Mouse (Mus musculus): ENCODE measurements around the gene Efhd1.
A peak's percentile ranks its signal among the peaks of the same experiment; 100 is the strongest.

Efhd1 gene

GRCm38 (mm10) chr1:87264134-87265006, at the start of gene Efhd1:
Gene Efhd1 (plus strand): TSS chr1:87264363.
- DNase-seq, result peak; percentile 15

GRCm38 (mm10) chr1:87214748-87215147, 49.4 kb upstream of the Efhd1 start:
- no peak for DNase-seq

- no peak for DNase-seq
Measured at GRCm38 (mm10) chr1:87217938-87218337, 46.2 kb upstream of the Efhd1 start.

- DNase-seq, result no peak
Measured at GRCm38 (mm10) chr1:87225739-87226138, 38.4 kb upstream of the Efhd1 start.

GRCm38 (mm10) chr1:87226409-87227159, 37.6 kb upstream of the Efhd1 start:
- DNase-seq, result no peak

- DNase-seq, result no peak
Measured at GRCm38 (mm10) chr1:87227160-87227550, 37.0 kb upstream of the Efhd1 start.

- DNase-seq, result no peak
Measured at GRCm38 (mm10) chr1:87230606-87231005, 33.6 kb upstream of the Efhd1 start.

GRCm38 (mm10) chr1:87232197-87232596, 32.0 kb upstream of the Efhd1 start:
- no peak for DNase-seq

- no peak for DNase-seq
Measured at GRCm38 (mm10) chr1:87239056-87239455, 25.1 kb upstream of the Efhd1 start.

- DNase-seq, result no peak
Measured at GRCm38 (mm10) chr1:87243021-87243420, 21.1 kb upstream of the Efhd1 start.

GRCm38 (mm10) chr1:87245430-87245829, 18.7 kb upstream of the Efhd1 start:
- DNase-seq, result no peak

- DNase-seq, result peak; percentile 76
Measured at GRCm38 (mm10) chr1:87245929-87246815, 18.0 kb upstream of the Efhd1 start.

GRCm38 (mm10) chr1:87252040-87252609, 12.0 kb upstream of the Efhd1 start:
- no peak for DNase-seq

GRCm38 (mm10) chr1:87255173-87255572, 9.0 kb upstream of the Efhd1 start:
- DNase-seq, result no peak

- no peak for DNase-seq
Measured at GRCm38 (mm10) chr1:87257691-87258090, 6.5 kb upstream of the Efhd1 start.

- DNase-seq, result no peak
Measured at GRCm38 (mm10) chr1:87258484-87258883, 5.7 kb upstream of the Efhd1 start.

- DNase-seq, result no peak
Measured at GRCm38 (mm10) chr1:87259316-87259715, 4.8 kb upstream of the Efhd1 start.

GRCm38 (mm10) chr1:87263257-87263656, 906 bp upstream of the Efhd1 start:
- DNase-seq, result no peak

GRCm38 (mm10) chr1:87263796-87264133, 398 bp upstream of the Efhd1 start:
- DNase-seq, result no peak

- DNase-seq, result no peak
Measured at GRCm38 (mm10) chr1:87265200-87265599, 1.0 kb downstream of the Efhd1 start.

- DNase-seq, result no peak
Measured at GRCm38 (mm10) chr1:87266296-87267090, 2.3 kb downstream of the Efhd1 start.

- DNase-seq, result no peak
Measured at GRCm38 (mm10) chr1:87270204-87270603, 6.0 kb downstream of the Efhd1 start.

Measured in right cerebral cortex, postnatal 25 days (tissue).